Mouse (Mus musculus) hindbrain, embryonic 16.5 days (tissue): Measurements from ENCODE around the gene Intu. TPM values are rescaled to one million over a fixed set of nuclear protein-coding genes. Genes with fewer than 3 reads are reported as not detected.

Experiments used
- microRNA-seq: library from miRNA; unstranded; fragments of <30 nt; microRNA quantifications from one replicate; pipeline ENCODE4, GENCODE M21; 2017
- polyA plus RNA-seq: library from polyadenylated mRNA; unstranded; fragments of >200 nt; fragmentation: Nextera tagmentation; extraction: Ambion mirVana; gene quantifications from 2 replicates; pipeline ENCODE4 v1.2.1, GENCODE M21; 2015

The Intu gene
- polyA plus RNA-seq, 1 experiment from 2014 or later = 3.3 TPM

Small RNAs within 50 kb of the gene (microRNA-seq; reads per million reads assigned to microRNA genes)
- not detected for gene Gm23810

Other genes starting within 250 kb of the Intu start
- 0.30 and 0.36 TPM in 2 replicates for gene Slc25a31, start 177.6 kb downstream of the Intu start, polyA plus RNA-seq
- gene Hspa4l, start 213.2 kb downstream of the Intu start, polyA plus RNA-seq = 51.5 and 56.3 TPM in 2 replicates